Mouse (Mus musculus) embryonic facial prominence, embryonic 11.5 days (tissue): ENCODE data around the gene Dusp3. TPM values are rescaled to one million over a fixed set of nuclear protein-coding genes. Genes with fewer than 3 reads are reported as not detected.

ENCODE experiments used
- ATAC-seq: fragments of 200-750 bp; cut with Nextera tagmentation; replicated peaks from 2 replicates; pipeline ENCODE4 v1.8.0; 2017; ENCODE audit warnings: low read depth; ENCODE audit not compliant: insufficient number of reproducible peaks, low FRiP score, low TSS enrichment
- DNase-seq: peaks from one replicate; pipeline ENCODE4 v3.0.0-alpha.2; 2015; ENCODE audit warnings: low spot score
- H3K27ac ChIP-seq: fragments of 300-500 bp; sonication (generic); replicated peaks from 2 replicates; pipeline ENCODE4 v1.5.1; 2014; ENCODE audit warnings: mild to moderate bottlenecking, low read depth, low read length, control low read depth
- H3K27me3 ChIP-seq: fragments of 300-500 bp; sonication (generic); 2 replicates; pipeline ENCODE4 v1.6.1; 2014; ENCODE audit warnings: mild to moderate bottlenecking, low read length, moderate library complexity, mixed read lengths; ENCODE audit not compliant: control insufficient read depth, insufficient read depth
- H3K36me3 ChIP-seq: fragments of 300-500 bp; sonication (generic); replicated peaks from 2 replicates; pipeline ENCODE4 v1.6.1; 2014; ENCODE audit warnings: low read depth, mild to moderate bottlenecking, low read length, moderate library complexity, mixed read lengths; ENCODE audit not compliant: control insufficient read depth, insufficient read depth
- H3K4me1 ChIP-seq: fragments of 300-500 bp; sonication (generic); 2 replicates; pipeline ENCODE4 v1.6.1; 2014; ENCODE audit warnings: low read length, mixed read lengths; ENCODE audit not compliant: control insufficient read depth, insufficient read depth
- H3K4me2 ChIP-seq: fragments of 300-500 bp; sonication (generic); 2 replicates; pipeline ENCODE4 v1.6.1; 2014; ENCODE audit warnings: low read depth, mild to moderate bottlenecking, control low read depth, low read length, moderate library complexity
- H3K4me3 ChIP-seq: fragments of 300-500 bp; sonication (generic); 2 replicates; pipeline ENCODE4 v1.5.1; 2014; ENCODE audit warnings: low read depth, low read length, control low read depth
- H3K9ac ChIP-seq: fragments of 300-500 bp; sonication (generic); replicated peaks from 2 replicates; pipeline ENCODE4 v1.6.1; 2014; ENCODE audit warnings: mild to moderate bottlenecking, control low read depth, low read length
- H3K9me3 ChIP-seq: fragments of 300-500 bp; sonication (generic); replicated peaks from 2 replicates; pipeline ENCODE4 v1.6.1; 2016; ENCODE audit warnings: mild to moderate bottlenecking, low read length, inconsistent platforms, mixed read lengths; ENCODE audit not compliant: control insufficient read depth
- WGBS: fragments of 180-500 bp; shearing (Covaris S2); extraction: QIAGEN DNeasy Blood & Tissue Kit; methylation state at CpG from one replicate; pipeline ENCODE4 v1.1.7; 2014; 5-methylcytosine and 5-hydroxymethylcytosine counted together
- polyA plus RNA-seq: library from polyadenylated mRNA; unstranded; fragments of >200 nt; fragmentation: Nextera tagmentation; extraction: Ambion mirVana; gene quantifications from 2 replicates; pipeline ENCODE4 v1.2.1, GENCODE M21; 2014

The Dusp3 gene
- polyA plus RNA-seq, 1 experiment from 2014 or later: 11.3 TPM

DNA sequence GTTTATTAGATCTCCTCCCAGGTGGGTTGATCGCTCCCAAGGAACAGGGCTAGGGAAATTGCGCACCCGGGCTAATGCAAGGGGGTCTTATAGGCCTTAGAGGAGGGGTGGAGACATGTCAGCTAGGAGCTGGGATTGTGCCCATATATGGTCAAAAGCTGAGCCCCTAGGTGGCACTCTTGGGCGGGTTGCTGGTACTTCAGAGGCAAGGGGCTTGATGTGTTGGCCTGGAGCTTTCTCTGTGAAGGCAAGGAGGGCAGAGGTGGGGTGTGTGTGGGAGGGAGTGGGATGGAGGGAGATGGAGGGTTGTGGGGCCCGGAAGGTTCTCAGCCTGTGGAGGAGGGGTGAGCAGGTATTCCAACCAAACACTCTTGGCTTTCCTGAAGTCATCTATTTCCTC lies 40.3 kb downstream of the Dusp3 start:
- ATAC-seq (no peak), DNase-seq (peak; percentile 60)
- Histone ChIP-seq H3K4me2 (no peak overlapping the region), H3K4me3 (no peak overlapping the region), H3K9me3 (no peaks in the 10 kb centered on the region), H3K27me3 (no peaks in the 10 kb centered on the region), H3K4me1 (no peaks in the 10 kb centered on the region), H3K36me3 (no peaks in the 10 kb centered on the region), H3K27ac (no peak overlapping the region), H3K9ac (no peak overlapping the region)
- 24% methylated on average over 5 of the region's 5 CpGs for WGBS

DNA sequence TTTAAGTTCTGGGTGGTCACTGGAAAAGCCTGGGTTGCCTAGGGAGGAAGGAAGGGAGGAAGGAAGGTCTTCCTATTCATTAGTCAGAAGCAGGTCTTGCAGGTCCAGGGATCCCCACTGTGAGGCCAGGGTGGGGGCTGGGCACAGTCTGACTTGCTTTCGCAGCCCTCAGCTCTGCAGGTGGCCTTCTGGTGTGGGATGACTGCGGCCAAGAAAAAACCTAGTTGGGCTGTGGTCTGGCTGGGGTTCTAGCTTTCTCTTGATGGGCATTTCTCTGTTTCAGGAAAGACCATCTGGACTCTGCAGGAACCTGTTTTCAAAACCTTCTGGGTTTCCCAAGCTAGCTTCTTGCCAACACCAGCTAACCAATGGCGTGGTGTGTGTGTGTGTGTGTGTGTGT lies 43.8 kb downstream of the Dusp3 start:
- no peaks in the 10 kb centered on the region for H3K9me3 ChIP-seq
- WGBS: 44% methylated on average over 3 of the region's 3 CpGs
- no peak for DNase-seq
- no peak overlapping the region for H3K27ac ChIP-seq
- no peak overlapping the region for H3K4me2 ChIP-seq
- no peak overlapping the region for H3K4me3 ChIP-seq
- peaks cover 3% of the 10 kb centered on the region; the same call in 1 of the 2 replicates for H3K4me1 ChIP-seq
- ATAC-seq: no peak
- peaks cover 2% of the 10 kb centered on the region; the same call in 1 of the 2 replicates for H3K27me3 ChIP-seq
- no peak overlapping the region for H3K9ac ChIP-seq
- no peaks in the 10 kb centered on the region for H3K36me3 ChIP-seq

DNA sequence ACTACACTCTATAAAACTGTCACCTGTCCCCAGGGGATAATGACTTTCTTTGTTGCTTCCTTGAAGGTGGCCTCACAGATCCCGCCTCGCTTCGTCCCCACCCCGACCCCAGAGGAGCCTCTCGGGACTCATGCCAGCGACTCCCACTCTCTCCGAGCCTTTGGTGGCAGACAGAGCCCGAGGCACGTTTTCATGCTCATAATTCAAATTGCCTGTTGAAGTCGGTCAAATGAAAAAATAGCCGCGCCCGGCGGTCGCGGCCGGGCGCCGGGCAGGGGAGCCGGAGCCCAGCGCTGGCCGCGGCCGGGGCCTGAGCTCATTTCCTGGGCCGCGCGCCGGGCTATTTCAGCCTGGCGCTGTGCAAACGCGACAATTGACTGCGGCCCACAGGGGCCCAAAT lies 49.7 kb downstream of the Dusp3 start:
- WGBS: under 1% methylated on average over 32 of the region's 32 CpGs
- DNase-seq: peak; percentile 54
- H3K9me3 ChIP-seq: no peaks in the 10 kb centered on the region
- peaks cover 11% of the 10 kb centered on the region; the same call in 1 of the 2 replicates for H3K27me3 ChIP-seq
- ATAC-seq: no peak
- H3K27ac ChIP-seq: no peak overlapping the region
- H3K36me3 ChIP-seq: no peaks in the 10 kb centered on the region
- peaks cover 3% of the 10 kb centered on the region for H3K4me1 ChIP-seq
- peak overlapping the region; percentile 37 for H3K4me3 ChIP-seq
- peak overlapping the region; percentile 57 for H3K9ac ChIP-seq
- peak overlapping the region; percentile 86 for H3K4me2 ChIP-seq

DNA sequence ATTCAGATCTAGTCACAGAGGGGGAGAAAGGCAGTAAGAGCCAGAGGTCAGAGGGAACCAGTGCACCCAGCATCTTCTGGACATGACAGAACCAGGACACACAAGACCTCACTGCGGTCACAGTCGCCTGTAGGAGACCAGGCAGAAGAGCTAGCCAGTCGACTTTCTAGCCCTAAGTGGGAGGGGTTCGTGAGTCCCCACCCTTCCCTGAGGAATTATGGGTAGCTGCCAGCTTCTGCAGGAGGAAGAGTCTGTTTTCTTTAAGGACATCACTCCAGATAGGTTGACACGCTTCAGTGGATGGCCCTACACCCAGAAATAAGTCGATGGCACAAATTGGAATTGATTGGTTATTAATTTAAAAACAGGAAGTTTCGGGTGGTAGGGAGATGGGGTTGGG lies 50.4 kb downstream of the Dusp3 start:
- Histone ChIP-seq H3K9ac (no peak overlapping the region), H3K27me3 (peaks cover 11% of the 10 kb centered on the region; the same call in 1 of the 2 replicates), H3K4me2 (no peak overlapping the region), H3K9me3 (no peaks in the 10 kb centered on the region), H3K27ac (no peak overlapping the region), H3K4me1 (peaks cover 3% of the 10 kb centered on the region), H3K4me3 (no peak overlapping the region), H3K36me3 (no peaks in the 10 kb centered on the region)
- DNase-seq (no peak), ATAC-seq (no peak)
- 33% methylated on average over 7 of the region's 7 CpGs for WGBS

DNA sequence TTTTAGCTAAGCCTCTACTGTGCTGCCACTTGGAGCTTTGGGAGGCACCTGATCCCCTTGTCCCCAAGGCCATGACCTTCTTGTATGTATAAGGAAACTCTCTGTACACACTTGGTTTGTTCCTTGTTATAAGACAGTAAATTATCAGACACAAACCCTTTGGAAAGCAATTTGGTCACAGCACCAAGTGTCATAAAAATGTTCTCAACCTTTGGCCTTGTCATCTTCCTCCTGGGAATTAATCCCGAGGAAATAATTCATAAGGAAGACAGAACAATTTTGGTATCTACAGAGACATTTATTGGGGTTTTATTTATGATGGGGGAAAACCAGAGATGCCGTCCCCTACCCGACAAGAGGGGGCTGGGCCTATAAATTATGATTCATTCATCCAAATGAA lies 51.1 kb downstream of the Dusp3 start:
- DNase-seq: no peak
- 79% methylated on average over 3 of the region's 3 CpGs for WGBS
- H3K27me3 ChIP-seq: peaks cover 11% of the 10 kb centered on the region; the same call in 1 of the 2 replicates
- H3K4me1 ChIP-seq: no peaks in the 10 kb centered on the region; the same call in 1 of the 2 replicates
- no peak overlapping the region for H3K4me3 ChIP-seq
- H3K9ac ChIP-seq: no peak overlapping the region
- H3K4me2 ChIP-seq: no peak overlapping the region
- H3K27ac ChIP-seq: no peak overlapping the region
- no peaks in the 10 kb centered on the region for H3K36me3 ChIP-seq
- no peaks in the 10 kb centered on the region for H3K9me3 ChIP-seq
- no peak for ATAC-seq

DNA sequence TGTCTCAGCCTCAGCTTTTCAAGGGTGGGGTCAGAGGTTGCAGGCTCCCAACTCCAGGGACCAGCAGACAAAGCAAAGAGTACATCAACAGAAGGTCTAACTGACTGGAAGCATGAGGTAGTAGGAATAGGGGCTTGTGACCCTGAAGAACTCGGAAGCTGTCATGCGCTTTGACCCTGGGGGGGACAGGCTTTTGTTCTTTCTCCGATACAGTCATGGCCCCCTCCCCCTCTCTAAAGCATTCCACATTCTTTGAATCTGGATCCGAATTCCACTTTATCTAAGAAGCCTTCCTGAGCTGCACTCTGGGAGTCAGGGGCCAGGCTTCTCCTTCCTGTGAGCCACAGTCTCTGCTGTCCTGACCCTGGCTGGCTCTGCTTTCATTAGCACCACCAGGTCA lies 54.8 kb downstream of the Dusp3 start:
- Histone ChIP-seq H3K36me3 (no peaks in the 10 kb centered on the region), H3K27me3 (no peaks in the 10 kb centered on the region; the same call in 1 of the 2 replicates), H3K27ac (no peak overlapping the region), H3K4me1 (no peaks in the 10 kb centered on the region; the same call in 1 of the 2 replicates), H3K4me2 (no peak overlapping the region), H3K4me3 (no peak overlapping the region), H3K9ac (no peak overlapping the region), H3K9me3 (no peaks in the 10 kb centered on the region)
- 44% methylated on average over 4 of the region's 4 CpGs for WGBS
- ATAC-seq (no peak), DNase-seq (no peak)

DNA sequence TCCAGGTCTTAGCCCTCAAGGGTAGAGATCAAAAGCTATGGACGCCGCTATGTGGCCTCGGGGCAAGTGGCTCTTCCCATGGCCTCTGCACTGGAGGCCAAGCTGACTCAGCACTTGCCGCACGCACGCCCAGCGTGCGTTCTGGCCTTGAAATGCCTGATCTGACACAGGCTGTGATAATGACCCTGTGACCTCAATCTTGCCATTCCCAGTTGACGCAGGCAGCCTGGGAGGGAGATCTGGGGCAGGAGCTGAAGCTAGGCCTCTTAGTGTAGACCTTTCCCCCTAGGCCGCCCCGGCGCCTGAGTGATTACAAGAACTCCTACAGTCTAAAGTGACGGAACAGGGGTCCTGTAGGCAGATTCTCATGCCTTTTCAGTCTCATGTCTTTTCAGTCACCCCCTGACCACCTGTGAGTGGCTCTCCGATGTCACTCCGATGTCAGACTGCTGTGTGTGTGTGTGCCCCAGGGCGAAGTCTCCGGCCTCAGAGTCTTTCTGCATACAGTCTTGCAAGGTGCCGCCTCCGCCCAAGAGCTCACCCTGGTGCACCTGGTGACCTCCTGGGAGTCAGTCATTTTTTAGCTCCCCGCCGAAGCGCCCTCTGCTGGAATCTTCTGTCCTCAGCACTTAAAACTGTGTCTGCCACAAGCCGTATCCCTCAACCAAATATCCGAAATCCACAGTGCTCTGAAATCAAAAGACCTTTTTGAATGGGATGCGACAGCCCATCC lies 58.6 kb downstream of the Dusp3 start:
- no peak overlapping the region for H3K4me3 ChIP-seq
- no peaks in the 10 kb centered on the region for H3K4me1 ChIP-seq
- H3K36me3 ChIP-seq: no peaks in the 10 kb centered on the region
- ATAC-seq: no peak
- WGBS: 23% methylated on average over 25 of the region's 25 CpGs
- no peak overlapping the region for H3K9ac ChIP-seq
- no peak overlapping the region for H3K27ac ChIP-seq
- H3K9me3 ChIP-seq: no peaks in the 10 kb centered on the region
- H3K4me2 ChIP-seq: no peak overlapping the region
- H3K27me3 ChIP-seq: no peaks in the 10 kb centered on the region; the same call in 1 of the 2 replicates
- DNase-seq: peak; percentile 58

DNA sequence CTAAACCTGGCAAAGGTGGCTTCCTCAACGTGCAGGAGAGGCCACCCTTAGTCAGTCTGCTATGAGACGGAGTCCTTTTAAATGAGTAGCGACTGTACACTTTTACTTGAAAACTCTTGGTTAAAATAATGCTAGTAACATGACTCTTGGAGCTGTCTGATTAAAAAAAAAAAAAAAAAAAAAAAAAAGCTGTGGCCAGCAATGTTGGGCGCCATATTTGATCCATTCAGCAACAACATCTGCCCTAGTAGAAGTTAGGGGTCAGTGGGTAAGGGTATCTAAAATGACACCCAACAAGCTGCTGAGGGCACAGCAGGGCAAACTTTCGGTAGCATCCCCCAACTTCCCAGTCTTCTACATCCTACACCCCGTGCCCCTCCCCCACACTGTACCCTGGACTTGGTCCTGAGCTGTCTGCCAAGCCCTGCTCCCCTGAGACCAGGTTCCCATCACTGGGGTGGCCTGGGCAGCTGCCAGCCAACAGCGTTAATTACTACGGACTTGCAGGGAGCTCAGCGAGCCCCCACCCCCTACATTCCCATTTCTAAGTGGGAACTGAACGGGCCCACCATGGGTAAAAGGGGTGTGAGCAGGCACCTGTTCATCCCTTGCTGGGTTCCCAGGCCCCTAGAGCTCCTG lies 59.7 kb downstream of the Dusp3 start:
- H3K4me2 ChIP-seq: no peak overlapping the region
- H3K27ac ChIP-seq: no peak overlapping the region
- WGBS: 85% methylated on average over 10 of the region's 10 CpGs
- DNase-seq (no peak), ATAC-seq (no peak)
- H3K36me3 ChIP-seq: no peaks in the 10 kb centered on the region
- H3K4me1 ChIP-seq: no peaks in the 10 kb centered on the region
- no peaks in the 10 kb centered on the region; the same call in 1 of the 2 replicates for H3K27me3 ChIP-seq
- H3K9me3 ChIP-seq: no peaks in the 10 kb centered on the region
- no peak overlapping the region for H3K9ac ChIP-seq
- no peak overlapping the region for H3K4me3 ChIP-seq
